Mouse (Mus musculus) c-Kit-positive CD71-negative TER-119-negative erythroid progenitor cells, embryonic 14.5 days (primary cell): ENCODE results near the gene Gm20388.

Source experiments
- DNase-seq: peaks from one replicate; pipeline ENCODE4 v3.0.0-alpha.2; 2013; ENCODE audit warnings: low read depth

The Gm20388 gene

GRCm38 (mm10) chr8:123761266-123761882 lies 3850.7 kb downstream of the Gm20388 start:
- DNase-seq, result no peak

- DNase-seq, result no peak
Observed at GRCm38 (mm10) chr8:123761883-123762270, 3851.2 kb downstream of the Gm20388 start.

GRCm38 (mm10) chr8:123763355-123763754 lies 3852.7 kb downstream of the Gm20388 start:
- no peak for DNase-seq

GRCm38 (mm10) chr8:123764671-123765070 lies 3854.0 kb downstream of the Gm20388 start:
- no peak for DNase-seq

- DNase-seq, result no peak
Observed at GRCm38 (mm10) chr8:123766516-123766915, 3855.9 kb downstream of the Gm20388 start.

- no peak for DNase-seq
Observed at GRCm38 (mm10) chr8:123767874-123768273, 3857.2 kb downstream of the Gm20388 start.

GRCm38 (mm10) chr8:123768492-123769356 lies 3858.1 kb downstream of the Gm20388 start:
- peak; percentile 39 for DNase-seq

GRCm38 (mm10) chr8:123773468-123773867 lies 3862.8 kb downstream of the Gm20388 start:
- no peak for DNase-seq

- DNase-seq, result no peak
Observed at GRCm38 (mm10) chr8:123774491-123774890, 3863.8 kb downstream of the Gm20388 start.

- DNase-seq, result no peak
Observed at GRCm38 (mm10) chr8:123777319-123777718, 3866.7 kb downstream of the Gm20388 start.

- no peak for DNase-seq
Observed at GRCm38 (mm10) chr8:123780471-123780870, 3869.8 kb downstream of the Gm20388 start.

- DNase-seq, result no peak
Observed at GRCm38 (mm10) chr8:123781256-123781655, 3870.6 kb downstream of the Gm20388 start.

- DNase-seq, result peak; percentile 61
Observed at GRCm38 (mm10) chr8:123783525-123784249, 3873.0 kb downstream of the Gm20388 start.

- DNase-seq, result no peak
Observed at GRCm38 (mm10) chr8:123786166-123786565, 3875.5 kb downstream of the Gm20388 start.

GRCm38 (mm10) chr8:123786644-123787043 lies 3876.0 kb downstream of the Gm20388 start:
- no peak for DNase-seq

GRCm38 (mm10) chr8:123787254-123787897 lies 3876.7 kb downstream of the Gm20388 start:
- no peak for DNase-seq

GRCm38 (mm10) chr8:123788416-123789170 lies 3878.0 kb downstream of the Gm20388 start:
- no peak for DNase-seq

- DNase-seq, result no peak
Observed at GRCm38 (mm10) chr8:123789461-123789860, 3878.8 kb downstream of the Gm20388 start.

- peak; percentile 81 for DNase-seq
Observed at GRCm38 (mm10) chr8:123789970-123790369, 3879.3 kb downstream of the Gm20388 start.

- no peak for DNase-seq
Observed at GRCm38 (mm10) chr8:123791101-123791844, 3880.6 kb downstream of the Gm20388 start.

- no peak for DNase-seq
Observed at GRCm38 (mm10) chr8:123791845-123792225, 3881.2 kb downstream of the Gm20388 start.
